8 mouse cellular contexts compared by ENCODE assay signal in genomic region chr7:130261684-130262527, GRCm38 (mm10).
A peak's percentile ranks its signal among the peaks of the same experiment; 100 is the strongest.
DNase-seq lines count a peak whose midpoint lies in the region; ATAC-seq and TF ChIP-seq lines count a peak whose summit lies in the region.

No protein-coding gene starts in this region.

- no peak for ATAC-seq in heart, embryonic 16.5 days (replicated peaks; ENCODE audit: extremely low read depth, insufficient read depth, low FRiP score)
- no peak for ATAC-seq in forebrain, embryonic 12.5 days (ENCODE audit: low FRiP score)
- ATAC-seq in liver, embryonic 12.5 days: no peak
- ATAC-seq in monocyte, adult 5-6 weeks (replicated peaks; ENCODE audit: insufficient number of reproducible peaks, low FRiP score, low TSS enrichment, poor library complexity, severe bottlenecking): no peak
- no peak for ATAC-seq in frontal cortex, adult (ENCODE audit: low TSS enrichment)

- no peaks in the 10 kb centered on the region for H3K9me3 ChIP-seq in heart, embryonic 16.5 days (replicated peaks; ENCODE audit: control insufficient read depth, low read length)
- no peaks in the 10 kb centered on the region for H3K9me3 ChIP-seq in forebrain, embryonic 12.5 days
- H3K9me3 ChIP-seq in liver, embryonic 12.5 days (replicated peaks): no peaks in the 10 kb centered on the region

- no peaks in the 10 kb centered on the region for H3K36me3 ChIP-seq in heart, embryonic 16.5 days (ENCODE audit: control insufficient read depth, insufficient read depth)
- H3K36me3 ChIP-seq in forebrain, embryonic 12.5 days (replicated peaks): peaks cover 17% of the 10 kb centered on the region
- H3K36me3 ChIP-seq in liver, embryonic 12.5 days: no peaks in the 10 kb centered on the region

- no peak overlapping the region for H3K27ac ChIP-seq in heart, embryonic 16.5 days (ENCODE audit: low read length)
- H3K27ac ChIP-seq in cortical plate, adult 2 months (ENCODE audit: insufficient read depth, low read length): no peak overlapping the region
- peak overlapping the region; percentile 43 for H3K27ac ChIP-seq in forebrain, embryonic 12.5 days
- no peak overlapping the region for H3K27ac ChIP-seq in liver, embryonic 12.5 days

- TF ChIP-seq CTCF in cortical plate, adult 2 months (IDR thresholded peaks at IDR 0.05; ENCODE audit: extremely low read depth, insufficient read depth, low read length): no peak

- H3K4me2 ChIP-seq in heart, embryonic 16.5 days (ENCODE audit: low read depth, low read length): peak overlapping the region; percentile 98
- H3K4me2 ChIP-seq in forebrain, embryonic 12.5 days: peak overlapping the region; percentile 75
- H3K4me2 ChIP-seq in liver, embryonic 12.5 days: peak overlapping the region; percentile 27

- intact Hi-C loops in heart, postnatal 25 days (cut with DNase I): no loop called here

- H3K4me3 ChIP-seq in heart, embryonic 16.5 days (ENCODE audit: low read length): peak overlapping the region; percentile 22
- H3K4me3 ChIP-seq in cortical plate, adult 2 months (ENCODE audit: insufficient read depth, low read length): peak overlapping the region; percentile 17
- H3K4me3 ChIP-seq in forebrain, embryonic 12.5 days (replicated peaks): peak overlapping the region; percentile 84
- peak overlapping the region; percentile 9; the same call in 1 of the 2 replicates for H3K4me3 ChIP-seq in liver, embryonic 12.5 days

- H3K9ac ChIP-seq in heart, embryonic 16.5 days (ENCODE audit: low read length): peak overlapping the region; percentile 23; the same call in 1 of the 2 replicates
- H3K9ac ChIP-seq in forebrain, embryonic 12.5 days: peak overlapping the region; percentile 91
- H3K9ac ChIP-seq in liver, embryonic 12.5 days: no peak overlapping the region

- DNase-seq in heart, postnatal 25 days (ENCODE audit: low spot score): no peak
- no peak for DNase-seq in layer of hippocampus, postnatal 14 days (ENCODE audit: low spot score in 2 of 2)

- TF ChIP-seq POLR2A in cortical plate, adult 2 months (IDR thresholded peaks at IDR 0.05; ENCODE audit: extremely low read depth, insufficient read depth, low read length): no peak

- peaks cover 7% of the 10 kb centered on the region for H3K27me3 ChIP-seq in heart, embryonic 16.5 days (ENCODE audit: control insufficient read depth, insufficient read depth, low read length)
- peaks cover 38% of the 10 kb centered on the region for H3K27me3 ChIP-seq in forebrain, embryonic 12.5 days
- H3K27me3 ChIP-seq in liver, embryonic 12.5 days (replicated peaks): peaks cover 71% of the 10 kb centered on the region

- 50% methylated on average over 17 of the region's 17 CpGs for WGBS in heart, embryonic 16.5 days
- WGBS in forebrain, embryonic 12.5 days: 29% methylated on average over 17 of the region's 17 CpGs
- 33% methylated on average over 17 of the region's 17 CpGs for WGBS in liver, embryonic 12.5 days (ENCODE audit: insufficient replicate concordance)

- H3K4me1 ChIP-seq in heart, embryonic 16.5 days (ENCODE audit: control insufficient read depth, insufficient read depth, low read length): peaks cover 8% of the 10 kb centered on the region
- H3K4me1 ChIP-seq in cortical plate, adult 2 months (ENCODE audit: control insufficient read depth, insufficient read depth, low read length): no peaks in the 10 kb centered on the region
- H3K4me1 ChIP-seq in forebrain, embryonic 12.5 days: peaks cover 84% of the 10 kb centered on the region
- peaks cover 7% of the 10 kb centered on the region for H3K4me1 ChIP-seq in liver, embryonic 12.5 days

Comparison
In these comparisons a context has a peak if more than half of its experiments do, and no peak if none do; other contexts are left out.
1. H3K4me2 ChIP-seq: peak in every context shown above with its lines; median percentile 98 in heart, embryonic 16.5 days; 75 in forebrain, embryonic 12.5 days; 27 in liver, embryonic 12.5 days.
2. H3K4me3 ChIP-seq: peak in every context shown above with its lines; median percentile 84 in forebrain, embryonic 12.5 days; 22 in heart, embryonic 16.5 days; 17 in cortical plate, adult 2 months; 9 in liver, embryonic 12.5 days.